Mouse (Mus musculus): ENCODE results near the gene Nsun5.
A peak's percentile ranks its signal among the peaks of the same experiment; 100 is the strongest.

Gene Nsun5

GRCm38 (mm10) chr5:135373601-135374000 is 3.8 kb downstream of the Nsun5 start:
- no peak for DNase-seq (ENCODE audit: low spot score)

GRCm38 (mm10) chr5:135375167-135375566 is 5.4 kb downstream of the Nsun5 start:
- DNase-seq (ENCODE audit: low spot score) = no peak

GRCm38 (mm10) chr5:135376341-135376740 is 6.6 kb downstream of the Nsun5 start:
- no peak for DNase-seq (ENCODE audit: low spot score)

GRCm38 (mm10) chr5:135380681-135381080 is 10.9 kb downstream of the Nsun5 start:
- no peak for DNase-seq (ENCODE audit: low spot score)

GRCm38 (mm10) chr5:135381356-135381925 is 11.7 kb downstream of the Nsun5 start:
- DNase-seq (ENCODE audit: low spot score) = no peak

GRCm38 (mm10) chr5:135382746-135383145 is 13.0 kb downstream of the Nsun5 start:
- no peak for DNase-seq (ENCODE audit: low spot score)

GRCm38 (mm10) chr5:135383771-135384170 is 14.0 kb downstream of the Nsun5 start:
- DNase-seq (ENCODE audit: low spot score) = no peak

GRCm38 (mm10) chr5:135394004-135394823 is 24.5 kb downstream of the Nsun5 start, which contains the start of gene Pom121:
Pom121 (minus strand) TSS chr5:135394546.
- peak; percentile 91 for DNase-seq (ENCODE audit: low spot score)

- DNase-seq (ENCODE audit: low spot score) = peak; percentile 76
Measured at GRCm38 (mm10) chr5:135395826-135396225, 26.1 kb downstream of the Nsun5 start.

GRCm38 (mm10) chr5:135399382-135399781 is 29.6 kb downstream of the Nsun5 start:
- no peak for DNase-seq (ENCODE audit: low spot score)

- DNase-seq (ENCODE audit: low spot score) = peak; percentile 92
Measured at GRCm38 (mm10) chr5:135400244-135400643, 30.5 kb downstream of the Nsun5 start.

- peak; percentile 58 for DNase-seq (ENCODE audit: low spot score)
Measured at GRCm38 (mm10) chr5:135404623-135405022, 34.9 kb downstream of the Nsun5 start.

GRCm38 (mm10) chr5:135405437-135405836 is 35.7 kb downstream of the Nsun5 start:
- no peak for DNase-seq (ENCODE audit: low spot score)

GRCm38 (mm10) chr5:135408114-135408513 is 38.4 kb downstream of the Nsun5 start:
- DNase-seq (ENCODE audit: low spot score) = no peak

GRCm38 (mm10) chr5:135410266-135410665 is 40.5 kb downstream of the Nsun5 start:
- DNase-seq (ENCODE audit: low spot score) = no peak

Measured in retina, embryonic 14.5 days (tissue).